Mouse (Mus musculus): ENCODE results near the gene Pacsin3.

- no peak for TF ChIP-seq CTCF (conservative IDR thresholded peaks at IDR 0.05; ENCODE audit: low read length)
- no peak for TF ChIP-seq NANOG (IDR thresholded peaks at IDR 0.05; ENCODE audit: borderline replicate concordance, low read length)
- TF ChIP-seq POU5F1 (IDR thresholded peaks at IDR 0.05; ENCODE audit: borderline replicate concordance, low read length) = no peak
Measured at GRCm38 (mm10) chr2:91264711-91265681, 9.2 kb downstream of the Pacsin3 start, which contains the start of gene Arfgap2.

All from E14TG2a.4 (cell line).